Mouse (Mus musculus) bone marrow, adult 2 months (tissue): Measurements from ENCODE around the gene Mef2c.

Source experiments
- CTCF ChIP-seq: fragments of 200-500 bp; IDR thresholded peaks from 2 replicates; pipeline ENCODE4 v1.5.1; 2011; ENCODE audit warnings: low read length, control low read depth; ENCODE audit not compliant: control insufficient read depth, insufficient read depth
- POLR2A ChIP-seq: fragments of 200-500 bp; IDR thresholded peaks from 2 replicates; pipeline ENCODE4 v1.6.1; 2011; ENCODE audit warnings: low read depth, mild to moderate bottlenecking, control low read depth, low read length, borderline replicate concordance; ENCODE audit not compliant: control insufficient read depth

DNA sequence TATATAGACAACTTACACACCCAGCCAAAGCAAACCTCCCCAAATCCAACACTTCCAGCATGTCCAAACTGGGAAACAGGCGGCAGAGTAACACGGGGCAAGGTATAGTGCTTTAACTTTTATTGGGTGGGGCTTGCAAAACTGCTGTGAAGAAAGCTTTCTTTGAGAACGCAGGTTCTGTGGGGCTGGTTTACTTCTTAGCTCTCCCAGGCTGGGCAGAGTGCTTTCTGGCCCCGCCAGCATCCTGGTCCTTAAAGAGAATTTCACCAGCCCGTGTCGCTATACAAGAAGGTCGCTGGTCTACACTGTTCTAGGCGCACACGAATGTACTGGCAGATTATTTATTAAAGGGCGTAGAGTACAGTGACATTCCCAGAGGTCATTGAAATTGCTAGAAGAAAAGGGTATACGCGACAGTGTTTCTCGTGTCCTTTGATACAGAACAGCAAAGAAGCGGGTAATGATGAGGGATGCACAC, 211.5 kb downstream of the Mef2c start:
- TF ChIP-seq CTCF: no peak
- TF ChIP-seq POLR2A: no peak
